Mouse (Mus musculus): ENCODE measurements at regions not wholly inside any gene's neighbourhood (a gene's known extent, or its start where the extent isn't known, plus 50 kb on each side); places are given as distances from the start of the nearest gene placed in this dataset.

- Histone ChIP-seq H3K4me3 (ENCODE audit: low read depth, low read length) (no peak overlapping the region), H3K27me3 (ENCODE audit: insufficient read depth, low read length) (no peaks in the 10 kb centered on the region), H3K27ac (ENCODE audit: low read depth) (no peak overlapping the region), H3K9ac (no peak overlapping the region), H3K36me3 (ENCODE audit: insufficient read depth) (no peaks in the 10 kb centered on the region), H3K4me2 (no peak overlapping the region), H3K9me3 (ENCODE audit: low read depth, low read length) (no peaks in the 10 kb centered on the region), H3K4me1 (ENCODE audit: insufficient read depth) (no peaks in the 10 kb centered on the region)
- DNase-seq (peak; percentile 15), ATAC-seq (ENCODE audit: insufficient read depth) (no peak)
- WGBS = 53% methylated on average over 5 of the region's 5 CpGs
- no peak for TF ChIP-seq CTCF (IDR thresholded peaks at IDR 0.05; ENCODE audit: low read depth)
These were observed 306.6 kb downstream of the Bbx start for GRCm38 (mm10) chr16:50125564-50125963.

DNA sequence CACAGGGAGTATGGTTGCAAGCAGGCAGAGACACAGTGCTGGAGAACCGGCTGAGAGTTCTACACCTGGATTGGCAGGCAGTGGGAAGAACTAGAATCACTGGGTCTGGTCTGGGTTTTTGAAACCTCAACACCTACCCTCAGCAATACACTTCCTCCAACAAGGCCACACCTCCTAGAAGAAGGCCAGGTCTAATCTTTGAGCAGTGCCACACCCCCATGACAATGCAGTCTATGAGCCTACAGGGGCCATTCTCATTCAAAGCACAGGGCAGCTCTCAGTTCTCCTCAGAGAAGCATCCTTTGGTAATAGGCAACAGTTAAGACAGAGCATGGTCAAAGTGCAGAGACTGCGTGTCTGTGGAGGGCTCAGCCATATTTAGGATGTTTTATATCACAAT, 300.8 kb downstream of the Bbx start:
- no peak for TF ChIP-seq CTCF (IDR thresholded peaks at IDR 0.05; ENCODE audit: low read depth)
- H3K9ac ChIP-seq = no peak overlapping the region
- no peak overlapping the region for H3K4me3 ChIP-seq (ENCODE audit: low read depth, low read length)
- no peaks in the 10 kb centered on the region for H3K27me3 ChIP-seq (ENCODE audit: insufficient read depth, low read length)
- no peak for DNase-seq
- no peak for ATAC-seq (ENCODE audit: insufficient read depth)
- WGBS = 88% methylated on average over 2 of the region's 2 CpGs
- H3K36me3 ChIP-seq (ENCODE audit: insufficient read depth) = no peaks in the 10 kb centered on the region
- H3K4me1 ChIP-seq (ENCODE audit: insufficient read depth) = no peaks in the 10 kb centered on the region
- no peak overlapping the region for H3K4me2 ChIP-seq
- H3K9me3 ChIP-seq (ENCODE audit: low read depth, low read length) = no peaks in the 10 kb centered on the region
- no peak overlapping the region for H3K27ac ChIP-seq (ENCODE audit: low read depth)
